Mouse (Mus musculus) spleen, postnatal 14 days (tissue): ENCODE measurements around the gene Ppm1l.

Experiments
- DNase-seq, 2 experiments: peaks; one replicate each; pipeline ENCODE4 v3.0.0; 2021 to 2022; ENCODE audit warnings: low spot score in 2 of 2

Ppm1l gene

GRCm38 (mm10) chr3:69438773-69439514 is 122.3 kb downstream of the Ppm1l start:
- no peak for DNase-seq

- no peak for DNase-seq
These were observed 124.1 kb downstream of the Ppm1l start for GRCm38 (mm10) chr3:69440761-69441160.

- no peak for DNase-seq
These were observed 130.3 kb downstream of the Ppm1l start for GRCm38 (mm10) chr3:69446989-69447388.

- DNase-seq, result no peak
These were observed 132.4 kb downstream of the Ppm1l start for GRCm38 (mm10) chr3:69449041-69449440.

GRCm38 (mm10) chr3:69454330-69454729 is 137.7 kb downstream of the Ppm1l start:
- no peak for DNase-seq

- no peak for DNase-seq
These were observed 139.4 kb downstream of the Ppm1l start for GRCm38 (mm10) chr3:69456071-69456470.

- no peak for DNase-seq
These were observed 142.1 kb downstream of the Ppm1l start for GRCm38 (mm10) chr3:69458756-69459155.

GRCm38 (mm10) chr3:69461956-69462355 is 145.3 kb downstream of the Ppm1l start:
- no peak for DNase-seq

- no peak for DNase-seq
These were observed 149.1 kb downstream of the Ppm1l start for GRCm38 (mm10) chr3:69465751-69466150.

GRCm38 (mm10) chr3:69468280-69469008 is 151.8 kb downstream of the Ppm1l start:
- no peak for DNase-seq

- no peak for DNase-seq
These were observed 152.9 kb downstream of the Ppm1l start for GRCm38 (mm10) chr3:69469463-69470141.

- no peak for DNase-seq
These were observed 153.6 kb downstream of the Ppm1l start for GRCm38 (mm10) chr3:69470142-69470796.

GRCm38 (mm10) chr3:69475850-69476450 is 159.3 kb downstream of the Ppm1l start:
- no peak for DNase-seq

GRCm38 (mm10) chr3:69479937-69480336 is 163.3 kb downstream of the Ppm1l start:
- no peak for DNase-seq

GRCm38 (mm10) chr3:69481835-69482234 is 165.2 kb downstream of the Ppm1l start:
- DNase-seq, result peak in 1 of 2 experiments; percentile 52

GRCm38 (mm10) chr3:69484006-69484574 is 167.4 kb downstream of the Ppm1l start:
- no peak for DNase-seq

- DNase-seq, result no peak
These were observed 167.9 kb downstream of the Ppm1l start for GRCm38 (mm10) chr3:69484582-69484981.

- no peak for DNase-seq
These were observed 168.7 kb downstream of the Ppm1l start for GRCm38 (mm10) chr3:69485347-69485746.

- no peak for DNase-seq
These were observed 169.1 kb downstream of the Ppm1l start for GRCm38 (mm10) chr3:69485756-69486155.

- DNase-seq, result no peak
These were observed 170.8 kb downstream of the Ppm1l start for GRCm38 (mm10) chr3:69487471-69487870.

- DNase-seq, result no peak
These were observed 173.0 kb downstream of the Ppm1l start for GRCm38 (mm10) chr3:69489669-69490068.
